Mouse (Mus musculus) R1 (cell line): ENCODE data around the gene Klhl3.

Experiments
- DNase-seq: peaks from one replicate; pipeline ENCODE4 v3.0.0-alpha.2; 2018; ENCODE audit warnings: low read depth, low spot score

The Klhl3 gene

GRCm38 (mm10) chr13:58066496-58067389 lies 46.6 kb downstream of the Klhl3 start:
- DNase-seq: peak; percentile 71

- DNase-seq: no peak
Measured at GRCm38 (mm10) chr13:58066081-58066495, 47.3 kb downstream of the Klhl3 start.

- no peak for DNase-seq
Measured at GRCm38 (mm10) chr13:58065316-58065715, 48.1 kb downstream of the Klhl3 start.

GRCm38 (mm10) chr13:58057953-58058870 lies 55.2 kb downstream of the Klhl3 start:
- DNase-seq: no peak

GRCm38 (mm10) chr13:58056618-58057017 lies 56.8 kb downstream of the Klhl3 start:
- peak; percentile 65 for DNase-seq

- no peak for DNase-seq
Measured at GRCm38 (mm10) chr13:58053628-58054027, 59.8 kb downstream of the Klhl3 start.

- DNase-seq: no peak
Measured at GRCm38 (mm10) chr13:58051654-58052053, 61.7 kb downstream of the Klhl3 start.

- peak; percentile 22 for DNase-seq
Measured at GRCm38 (mm10) chr13:58051251-58051650, 62.1 kb downstream of the Klhl3 start.

- DNase-seq: peak; percentile 72
Measured at GRCm38 (mm10) chr13:58049121-58049520, 64.3 kb downstream of the Klhl3 start.

- DNase-seq: peak; percentile 48
Measured at GRCm38 (mm10) chr13:58048076-58048475, 65.3 kb downstream of the Klhl3 start.

GRCm38 (mm10) chr13:58046178-58046577 lies 67.2 kb downstream of the Klhl3 start:
- DNase-seq: no peak

- peak; percentile 58 for DNase-seq
Measured at GRCm38 (mm10) chr13:58045278-58045677, 68.1 kb downstream of the Klhl3 start.

- DNase-seq: no peak
Measured at GRCm38 (mm10) chr13:58043278-58043677, 70.1 kb downstream of the Klhl3 start.

- DNase-seq: no peak
Measured at GRCm38 (mm10) chr13:58040112-58040511, 73.3 kb downstream of the Klhl3 start.

- DNase-seq: no peak
Measured at GRCm38 (mm10) chr13:58037506-58037905, 75.9 kb downstream of the Klhl3 start.

- peak; percentile 23 for DNase-seq
Measured at GRCm38 (mm10) chr13:58035470-58036156, 77.8 kb downstream of the Klhl3 start.

- no peak for DNase-seq
Measured at GRCm38 (mm10) chr13:58034985-58035384, 78.4 kb downstream of the Klhl3 start.

- DNase-seq: no peak
Measured at GRCm38 (mm10) chr13:58034507-58034906, 78.9 kb downstream of the Klhl3 start.

GRCm38 (mm10) chr13:58031755-58032154 lies 81.6 kb downstream of the Klhl3 start:
- DNase-seq: peak; percentile 75

- DNase-seq: no peak
Measured at GRCm38 (mm10) chr13:58027115-58027514, 86.3 kb downstream of the Klhl3 start.

GRCm38 (mm10) chr13:58025701-58026414 lies 87.5 kb downstream of the Klhl3 start:
- DNase-seq: no peak
